Mouse (Mus musculus) kidney, postnatal 14 days (tissue): ENCODE results near the gene Slc26a9.
A peak's percentile ranks its signal among the peaks of the same experiment; 100 is the strongest.

Experiments used
- DNase-seq: peaks from one replicate; pipeline ENCODE4 v3.0.0; 2022; ENCODE audit warnings: mixed read lengths

Gene Slc26a9

DNA sequence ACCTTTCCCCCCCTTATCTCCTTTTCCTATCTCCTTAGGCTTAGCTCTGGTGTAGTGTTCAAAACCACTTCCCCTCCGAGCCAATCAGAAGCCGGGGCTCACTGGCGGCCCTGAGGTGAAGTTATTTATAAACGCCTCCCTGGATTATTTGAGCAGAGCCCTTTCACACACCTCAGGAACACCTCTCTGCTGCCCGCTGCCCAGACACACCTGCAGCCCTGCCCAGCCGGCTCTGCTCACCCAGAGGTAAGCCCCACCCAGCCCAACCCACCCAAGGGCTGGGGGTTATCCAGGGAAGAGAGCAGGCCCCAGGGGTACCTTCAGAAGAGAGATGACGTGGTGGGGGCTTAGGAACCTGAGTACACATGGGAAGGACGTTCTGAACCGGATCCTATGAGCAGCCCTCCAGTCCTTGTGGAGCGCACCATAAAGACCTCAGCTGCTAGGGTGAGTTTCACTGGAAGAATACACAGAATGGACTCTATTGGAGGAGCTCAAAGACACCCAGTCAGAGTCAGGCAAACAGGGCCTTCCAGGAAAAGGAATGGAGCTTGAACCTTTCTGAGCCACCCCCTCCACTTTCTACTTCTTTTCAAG is at the start of gene Slc26a9:
Gene Slc26a9 (plus strand): TSS at position 155 of the 597 bp plus-strand sequence.
- DNase-seq, result no peak

GRCm38 (mm10) chr1:131695308-131695707 is 48.5 kb upstream of the Slc26a9 start:
- no peak for DNase-seq

GRCm38 (mm10) chr1:131696325-131696724 is 47.5 kb upstream of the Slc26a9 start:
- DNase-seq, result no peak

DNA sequence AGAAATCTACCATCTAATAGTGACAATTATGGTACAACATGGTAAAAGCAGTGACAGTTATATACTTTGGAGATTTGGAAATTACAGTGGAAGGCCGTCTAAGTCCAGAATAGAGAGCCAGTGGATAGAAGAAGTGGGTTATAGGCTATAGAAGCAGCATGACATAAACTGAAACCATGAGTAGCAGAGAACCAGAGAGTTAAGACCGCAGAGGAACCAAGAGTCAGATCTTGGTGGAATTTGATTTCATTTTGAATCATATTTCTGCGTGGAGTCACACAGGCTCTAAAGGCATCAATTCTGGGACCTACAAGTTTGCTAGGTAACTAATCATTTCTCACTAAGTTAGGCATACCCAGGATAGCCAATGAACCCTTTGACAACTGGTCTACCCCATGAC is 45.1 kb upstream of the Slc26a9 start:
- no peak for DNase-seq

DNA sequence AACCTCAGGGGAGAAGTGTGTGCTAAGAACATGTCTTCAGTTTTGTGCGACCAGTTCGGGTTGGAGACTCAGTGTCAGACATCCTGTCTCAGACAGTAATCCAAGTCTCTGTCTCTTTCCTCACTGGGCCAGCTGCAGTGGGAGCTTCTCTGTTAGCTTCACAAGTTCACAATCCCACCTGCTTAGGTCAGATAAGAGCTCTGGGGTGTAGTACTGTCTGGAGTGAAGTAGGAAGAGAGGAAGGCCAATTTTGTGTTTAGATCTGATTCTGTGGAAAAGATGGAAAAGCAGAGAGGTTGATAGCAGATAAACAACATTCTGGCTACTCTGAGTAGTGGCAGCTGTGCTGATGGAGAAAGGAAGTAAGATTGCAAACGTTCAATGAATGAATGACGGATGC is 44.2 kb upstream of the Slc26a9 start:
- DNase-seq, result no peak

GRCm38 (mm10) chr1:131700447-131700846 is 43.4 kb upstream of the Slc26a9 start:
- no peak for DNase-seq

GRCm38 (mm10) chr1:131701391-131701790 is 42.4 kb upstream of the Slc26a9 start:
- no peak for DNase-seq

GRCm38 (mm10) chr1:131702094-131702766 is 41.6 kb upstream of the Slc26a9 start:
- no peak for DNase-seq

DNA sequence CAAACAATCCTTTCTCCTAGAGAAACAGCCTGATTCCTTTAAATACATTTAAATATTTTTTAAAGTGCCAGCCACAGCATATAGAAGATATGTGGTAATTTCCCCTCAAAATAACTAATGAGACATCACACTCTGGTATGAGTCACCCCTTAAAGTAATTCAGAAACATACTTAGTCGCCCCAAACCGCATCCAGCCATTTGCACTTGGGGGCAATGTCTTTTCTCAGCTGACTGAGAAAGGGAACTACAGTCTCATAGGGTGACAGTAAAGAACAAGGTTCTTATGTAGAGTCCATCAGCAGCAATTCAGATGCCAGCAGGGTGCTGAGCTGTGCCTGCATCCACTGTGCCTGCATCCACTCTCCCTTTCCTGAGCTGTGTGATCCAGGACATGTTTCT is 40.3 kb upstream of the Slc26a9 start:
- DNase-seq, result no peak

- peak; percentile 72 for DNase-seq
Measured at GRCm38 (mm10) chr1:131708338-131708737, 35.5 kb upstream of the Slc26a9 start.

DNA sequence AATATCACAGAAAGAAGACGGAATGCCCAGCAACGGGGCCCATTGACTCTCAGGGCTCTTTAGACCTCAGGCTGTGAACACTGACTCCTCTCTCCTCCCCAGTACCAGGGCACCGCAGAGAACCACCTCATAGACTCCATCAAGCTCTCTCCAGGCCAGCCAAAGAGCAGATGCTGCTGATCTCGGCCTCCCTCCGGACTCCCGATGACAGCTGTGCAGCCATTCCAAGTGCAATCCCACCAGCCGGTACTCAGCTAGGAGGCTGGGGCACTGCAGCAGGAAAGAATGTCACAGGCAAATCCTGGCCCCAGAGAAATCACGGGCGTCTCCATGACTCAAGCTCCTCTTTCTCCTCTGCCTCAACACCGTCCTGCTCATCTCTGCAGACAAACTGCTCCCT is 32.3 kb upstream of the Slc26a9 start:
- no peak for DNase-seq

- DNase-seq, result peak; percentile 88
Measured at GRCm38 (mm10) chr1:131712386-131712785, 31.4 kb upstream of the Slc26a9 start.

DNA sequence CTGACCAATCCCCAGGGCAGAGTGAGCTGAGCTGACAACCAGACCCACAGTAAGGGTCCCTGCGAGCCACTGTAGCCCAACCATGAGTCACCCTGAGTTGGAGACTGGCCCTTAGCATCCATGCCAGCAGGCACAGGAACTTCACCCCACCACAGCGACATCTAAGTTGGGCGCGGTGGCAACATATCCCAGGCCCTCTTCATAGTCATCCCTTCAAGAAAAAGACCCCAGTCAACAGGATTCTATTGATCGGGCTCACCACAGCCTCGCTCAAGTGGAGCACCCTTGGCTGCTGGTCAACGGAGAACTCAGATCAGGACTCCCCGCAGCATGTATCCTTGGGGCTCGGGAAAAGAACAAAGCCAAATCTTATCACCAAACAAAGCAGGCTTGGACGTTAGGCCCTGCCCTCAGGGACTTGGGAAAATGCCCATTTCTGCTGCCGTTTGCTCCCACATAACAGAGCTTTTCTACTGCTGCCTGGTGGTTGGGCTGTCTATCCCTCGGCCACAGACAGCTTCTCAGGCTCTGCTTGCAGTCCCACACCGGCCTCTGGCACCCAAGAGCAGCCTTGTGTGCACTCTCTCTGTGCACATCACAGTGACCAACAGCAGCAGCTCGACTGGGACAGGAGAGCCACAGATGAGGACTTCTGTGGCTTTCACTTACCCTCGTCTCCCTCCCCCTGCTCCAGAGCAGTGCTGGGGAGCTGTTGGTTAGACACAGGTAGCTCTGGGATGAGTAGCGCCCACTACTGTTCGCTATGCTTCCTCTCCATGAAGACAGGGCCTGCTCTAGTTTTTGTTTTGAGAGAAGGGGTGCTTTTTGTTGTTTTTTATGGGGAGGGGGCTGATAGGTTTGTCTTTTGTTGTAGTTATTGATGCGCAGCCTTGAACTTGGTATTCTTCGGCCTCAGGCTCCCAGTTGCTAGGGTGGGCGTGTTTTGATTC is 29.2 kb upstream of the Slc26a9 start:
- DNase-seq, result no peak

DNA sequence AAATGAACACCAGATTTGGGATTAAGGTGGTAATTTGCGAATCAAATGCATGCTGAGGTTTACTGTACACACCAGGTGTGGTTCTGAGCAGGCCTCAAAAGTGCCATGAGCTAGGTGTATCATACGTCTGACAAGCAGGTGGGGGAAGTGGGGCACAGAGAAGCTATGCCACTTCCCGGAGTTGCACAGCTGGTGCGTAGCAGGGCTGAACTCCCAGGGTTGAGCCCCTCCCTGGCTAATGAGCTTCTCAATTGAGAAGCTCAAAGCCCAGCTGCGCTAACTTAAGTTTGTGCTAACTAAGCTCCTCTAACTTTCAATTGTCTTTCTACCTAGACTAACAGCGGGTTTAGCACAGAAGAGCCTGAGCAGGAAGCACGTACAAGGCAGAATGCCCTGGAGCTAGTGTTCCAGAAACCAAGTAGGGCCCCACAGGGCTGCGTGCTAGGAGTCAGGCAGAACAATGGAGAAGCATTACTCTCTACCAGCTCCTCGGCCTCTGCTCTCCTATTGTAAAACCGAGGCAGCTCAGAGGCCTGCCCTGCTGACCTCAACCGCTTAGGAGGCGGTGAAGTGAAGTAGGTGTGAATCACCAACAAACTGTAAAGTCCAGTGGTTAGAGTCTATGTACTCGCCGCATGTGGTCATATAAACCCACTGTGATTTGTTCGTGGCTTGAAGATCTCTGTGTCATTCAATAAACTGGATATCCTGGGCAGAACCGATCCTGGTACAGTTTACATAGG is 24.7 kb upstream of the Slc26a9 start:
- no peak for DNase-seq

DNA sequence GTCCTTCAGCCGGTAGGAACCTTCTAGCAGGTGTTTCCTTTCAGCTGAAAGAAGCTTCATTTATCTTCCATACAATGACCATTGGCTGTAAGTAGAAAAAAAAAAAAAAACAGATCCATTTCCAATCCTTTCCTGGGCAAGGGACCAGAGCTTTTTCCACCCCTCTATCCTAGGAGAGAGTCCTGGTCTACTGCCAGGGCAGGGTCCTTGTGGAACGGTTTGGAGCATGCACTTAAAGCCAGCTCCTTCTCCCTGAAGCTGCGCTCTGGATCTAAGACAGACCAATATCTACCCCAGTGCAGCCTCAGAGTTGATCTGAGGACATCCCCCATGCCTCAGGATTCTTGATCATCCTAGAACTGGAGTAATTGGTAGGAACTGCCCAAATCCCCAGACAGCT is 21.8 kb upstream of the Slc26a9 start:
- no peak for DNase-seq

DNA sequence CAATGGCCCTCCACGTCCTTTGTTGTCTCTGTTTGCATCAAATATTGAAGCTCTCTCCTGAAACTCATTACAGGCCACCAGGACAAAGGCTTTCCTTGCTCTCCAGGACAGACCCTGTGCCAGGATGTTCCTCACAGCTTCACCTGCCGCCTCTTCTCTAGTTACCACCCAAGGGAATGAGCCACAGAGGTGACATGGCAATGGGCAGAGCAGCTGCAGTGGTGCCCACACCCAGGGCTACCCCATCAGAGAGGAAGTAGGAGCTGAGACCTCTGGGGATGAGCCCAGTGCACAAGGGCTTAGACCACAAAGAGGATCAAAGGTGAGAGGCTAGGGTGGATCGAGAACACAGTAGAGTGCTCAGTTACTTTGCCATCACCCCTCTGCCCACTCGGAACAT is 20.3 kb upstream of the Slc26a9 start:
- DNase-seq, result no peak

DNA sequence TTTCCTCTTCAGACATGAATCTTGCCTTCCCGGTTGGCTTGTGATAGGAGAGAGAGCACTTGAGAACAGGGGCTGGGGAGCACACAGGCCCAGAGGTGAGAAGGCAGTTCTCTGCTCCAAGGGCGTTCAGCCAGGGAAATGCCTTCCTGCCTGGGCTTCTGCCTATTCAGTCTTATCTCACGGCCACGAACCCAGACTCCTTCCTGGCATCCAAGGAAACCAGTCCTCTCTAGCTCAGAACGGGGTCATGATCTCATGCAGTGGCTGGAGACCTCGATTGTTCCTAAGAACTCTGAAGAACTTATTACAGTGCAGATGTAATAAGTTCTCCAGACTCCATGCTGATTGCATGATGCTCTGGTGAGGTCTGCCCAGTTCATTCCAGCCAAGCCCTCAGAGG is 17.2 kb upstream of the Slc26a9 start:
- no peak for DNase-seq

DNA sequence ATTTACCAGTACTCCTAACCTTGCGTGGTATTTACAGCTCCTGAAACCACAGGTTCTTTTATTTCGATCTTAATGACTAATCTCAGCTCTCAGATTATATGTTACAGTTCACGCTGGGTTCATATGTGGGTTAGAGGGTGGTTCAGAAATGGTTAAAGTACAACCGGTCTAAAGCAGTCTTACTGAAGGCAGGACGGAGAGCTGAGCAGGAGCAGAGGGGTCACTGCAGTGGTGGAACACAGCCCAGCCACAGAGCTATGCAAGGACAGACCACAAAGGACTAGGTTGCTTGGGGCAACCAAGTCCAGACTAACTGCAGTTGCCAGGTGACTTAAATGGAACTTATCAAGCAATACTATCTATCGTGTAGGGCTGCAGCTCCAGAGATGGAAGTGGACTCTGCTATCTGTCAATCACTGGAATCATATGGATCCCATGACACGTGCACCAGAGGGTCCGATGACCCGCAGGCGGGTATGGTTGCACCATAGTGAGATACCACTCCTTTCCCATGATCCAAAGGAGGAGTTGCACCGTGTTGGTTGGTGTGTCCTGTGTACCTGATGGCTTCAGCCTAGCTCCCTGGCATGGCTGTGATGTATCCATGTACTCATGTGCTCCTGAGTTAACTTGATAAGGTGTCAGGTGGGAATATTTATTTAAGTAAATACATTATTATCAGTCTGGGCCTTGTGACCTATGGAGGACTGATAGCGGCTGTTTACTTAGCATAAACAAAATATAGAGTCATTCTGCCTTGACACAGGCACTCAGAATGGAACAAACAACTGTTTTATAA is 13.0 kb upstream of the Slc26a9 start:
- peak; percentile 51 for DNase-seq

GRCm38 (mm10) chr1:131733474-131734180 is 10.2 kb upstream of the Slc26a9 start:
- DNase-seq, result peak; percentile 62

GRCm38 (mm10) chr1:131734657-131735273 is 9.1 kb upstream of the Slc26a9 start:
- DNase-seq, result no peak

DNA sequence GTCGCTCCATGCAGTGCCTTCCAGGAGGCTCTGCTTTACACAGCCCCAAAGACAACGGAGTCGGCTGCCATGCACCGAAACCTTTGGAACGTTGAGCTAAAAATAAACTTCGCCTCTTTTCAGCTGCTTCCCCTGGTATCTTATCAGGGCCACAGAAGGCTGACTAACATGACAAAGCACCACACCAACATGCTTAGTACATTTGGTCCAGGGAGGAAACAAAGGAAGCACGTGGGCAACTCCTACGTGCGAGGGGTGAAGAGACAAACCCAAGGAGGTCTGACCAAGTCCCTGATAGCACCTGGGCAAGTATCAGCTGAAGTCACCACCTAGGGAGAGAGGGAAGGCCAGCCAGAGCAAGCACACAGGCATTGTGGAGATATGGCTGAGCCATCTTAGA is 7.3 kb upstream of the Slc26a9 start:
- DNase-seq, result no peak
